Mouse (Mus musculus) spleen, postnatal 36 days (tissue): ENCODE measurements around the gene Polr3a.
"Not testable (repeated sequence)": the region's sequence is repeated elsewhere in the genome, so short reads cannot be mapped to it uniquely, and the experiment has no call there.

Experiments used
- DNase-seq, 2 experiments: peaks; one replicate each; pipeline ENCODE4 v3.0.0; 2022; ENCODE audit warnings: low spot score in 2 of 2, mixed read lengths in 1 of 2

Gene Polr3a

DNA sequence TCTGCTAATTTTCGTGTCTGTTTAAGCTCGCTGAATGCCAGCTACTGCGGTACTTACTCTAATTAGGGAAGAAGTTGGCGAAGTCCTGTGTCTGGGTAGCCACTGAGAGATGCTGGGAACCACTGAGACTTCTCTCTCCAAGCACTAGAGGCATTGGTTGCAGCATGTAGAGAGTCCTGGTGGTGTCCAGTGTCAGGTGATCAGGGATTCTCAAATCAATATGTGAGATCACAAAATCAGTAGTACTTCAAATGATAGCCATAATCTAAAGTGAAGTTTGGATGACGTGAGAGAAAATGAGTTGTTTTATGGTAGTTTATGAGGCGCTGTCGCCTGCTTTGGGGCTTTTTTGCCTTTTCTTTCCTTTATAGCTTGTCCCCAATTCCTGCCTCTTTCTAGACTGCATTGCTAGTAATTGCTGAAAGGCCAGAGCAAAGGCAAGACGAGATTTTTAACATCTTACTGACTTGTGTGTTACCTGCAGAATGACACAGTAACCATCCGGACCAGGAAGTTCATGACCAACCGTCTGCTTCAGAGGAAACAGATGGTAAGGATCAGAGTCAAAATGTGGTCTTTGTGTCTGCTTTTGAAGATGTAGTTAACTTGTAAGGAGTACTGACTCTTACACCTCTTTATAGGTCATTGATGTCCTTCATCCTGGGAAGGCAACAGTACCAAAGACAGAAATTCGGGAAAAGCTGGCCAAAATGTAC is 4.6 kb upstream of the Polr3a start:
- no peak for DNase-seq

GRCm38 (mm10) chr14:24490468-24491265 is 3.8 kb upstream of the Polr3a start:
- peak; percentile 91 to 96 for DNase-seq

GRCm38 (mm10) chr14:24489772-24490171 is 2.9 kb upstream of the Polr3a start:
- not testable (repeated sequence) for DNase-seq

DNA sequence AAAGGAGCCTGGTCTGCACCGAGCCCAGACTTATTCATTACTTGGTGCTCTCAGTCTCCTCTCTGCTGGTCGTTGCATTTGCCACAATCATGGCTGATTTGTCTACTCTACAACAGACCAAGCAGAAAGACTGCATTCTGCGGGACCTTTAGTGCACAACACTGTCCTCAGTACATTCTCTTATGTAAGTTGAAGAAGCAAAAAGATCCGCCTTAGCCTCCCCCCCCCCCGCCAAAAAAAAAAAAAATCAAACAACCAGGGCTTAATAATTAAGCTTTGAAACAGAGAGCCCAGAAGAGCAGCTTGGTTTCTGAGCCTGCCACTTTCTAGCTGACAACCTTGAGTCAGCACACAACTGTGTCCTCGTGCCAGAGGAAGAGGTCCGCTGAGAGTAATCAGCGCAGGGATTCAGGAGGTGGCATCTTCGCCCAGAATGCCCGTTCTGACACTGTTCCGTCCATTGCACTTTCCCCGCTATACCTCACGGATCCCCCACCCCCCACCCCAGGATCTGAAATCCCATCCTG is 554 bp downstream of the Polr3a start:
- DNase-seq, result no peak

- no peak for DNase-seq
Measured at GRCm38 (mm10) chr14:24468806-24469205, 18.1 kb downstream of the Polr3a start.

DNA sequence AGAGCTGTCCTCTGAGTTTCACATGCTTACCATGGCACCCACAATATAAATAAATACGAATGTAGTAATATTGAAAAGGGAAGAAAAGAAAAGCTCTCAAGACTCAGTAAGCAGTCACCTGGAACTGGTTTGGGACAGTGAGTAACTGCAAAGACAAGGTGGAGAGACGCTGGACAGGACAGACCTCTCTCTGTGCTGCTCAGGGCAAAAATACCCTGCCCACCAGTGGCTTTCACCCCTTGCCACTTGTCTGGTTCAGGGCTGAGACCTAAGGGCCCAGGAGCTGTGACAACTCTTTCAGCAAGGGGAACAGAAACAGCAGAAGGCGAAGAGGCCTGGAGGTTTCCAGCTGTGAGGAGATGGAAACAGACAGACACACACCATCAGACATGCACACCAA is 28.7 kb downstream of the Polr3a start:
- no peak for DNase-seq

GRCm38 (mm10) chr14:24443529-24443928 is 43.3 kb downstream of the Polr3a start:
- DNase-seq, result not testable (repeated sequence)
